Mouse (Mus musculus) C2C12 (cell line): Measurements from ENCODE around the gene Cmss1. TPM values are rescaled to one million over a fixed set of nuclear protein-coding genes. Genes with fewer than 3 reads are reported as not detected.

ENCODE experiments used
- H3K27me3 ChIP-seq: one replicate; pipeline ENCODE4 v1.6.1; 2011; ENCODE audit not compliant: control insufficient read depth, insufficient read depth, insufficient read length
- H3K36me3 ChIP-seq: one replicate; pipeline ENCODE4 v1.6.1; 2011; ENCODE audit not compliant: control insufficient read depth, insufficient read depth
- H3K4me3 ChIP-seq: one replicate; pipeline ENCODE4 v1.5.1; 2011; ENCODE audit warnings: mild to moderate bottlenecking, control low read depth; ENCODE audit not compliant: poor library complexity, insufficient read depth, severe bottlenecking
- H3K79me2 ChIP-seq: one replicate; pipeline ENCODE4 v1.6.1; 2011; ENCODE audit not compliant: control insufficient read depth, insufficient read depth
- H3K79me3 ChIP-seq: one replicate; pipeline ENCODE4 v1.6.1; 2011; ENCODE audit warnings: low read depth, control low read depth
- H3ac ChIP-seq: one replicate; pipeline ENCODE3; 2011; ENCODE audit warnings: low read depth; ENCODE audit not compliant: control insufficient read depth, insufficient read length
- CEBPB ChIP-seq: IDR thresholded peaks from one replicate; pipeline ENCODE4 v1.6.1; 2011; ENCODE audit warnings: low read depth, mild to moderate bottlenecking, control low read depth, moderate library complexity
- CTCF ChIP-seq: IDR thresholded peaks from one replicate; pipeline ENCODE4 v1.5.1; 2011; ENCODE audit not compliant: control insufficient read depth, insufficient read depth, insufficient read length
- FOSL1 ChIP-seq: IDR thresholded peaks from one replicate; pipeline ENCODE4 v1.8.0; 2011; ENCODE audit warnings: mild to moderate bottlenecking, low read length; ENCODE audit not compliant: poor library complexity, insufficient read depth, severe bottlenecking
- MAX ChIP-seq: IDR thresholded peaks from one replicate; pipeline ENCODE4 v1.6.1; 2011; ENCODE audit warnings: mild to moderate bottlenecking, control low read depth
- MYOD1 ChIP-seq: IDR thresholded peaks from one replicate; pipeline ENCODE4 v1.6.1; 2011; ENCODE audit warnings: low read depth; ENCODE audit not compliant: control insufficient read depth, insufficient read length
- MYOG ChIP-seq: IDR thresholded peaks from one replicate; pipeline ENCODE4 v1.6.1; 2011; ENCODE audit not compliant: control insufficient read depth, insufficient read length; ENCODE audit errors: extremely low read depth
- USF1 ChIP-seq: IDR thresholded peaks from one replicate; pipeline ENCODE4 v1.6.1; 2011; ENCODE audit warnings: low read depth, mild to moderate bottlenecking, control low read depth, moderate library complexity
- polyA plus RNA-seq: library from polyadenylated mRNA; unstranded; fragments of >200 nt; fragmentation: generic; extraction: Trizol; gene quantifications from one replicate; pipeline ENCODE4 v1.2.1, GENCODE M21; 2012; ENCODE audit warnings: missing spikeins

Cmss1 gene
- polyA plus RNA-seq, 1 experiment = 37.5 TPM

DNA sequence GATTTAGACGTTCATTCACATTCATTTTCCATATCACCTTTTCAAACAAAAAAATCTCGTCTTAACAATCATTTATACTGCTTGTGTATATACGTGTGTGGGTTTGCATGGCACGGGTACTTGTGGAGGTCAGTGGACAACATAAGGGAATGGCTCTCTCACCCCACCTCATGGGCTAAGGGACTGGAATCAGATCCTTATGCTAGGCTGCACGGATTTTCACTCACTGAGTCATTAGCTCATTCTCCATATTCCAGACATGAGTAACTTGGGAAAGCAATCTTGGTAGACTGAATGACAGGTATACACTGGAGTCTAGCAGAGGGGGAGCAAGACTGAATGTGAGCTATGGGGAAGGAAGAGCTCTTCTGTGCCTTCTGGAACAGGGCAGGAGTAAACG is 173.0 kb downstream of the Cmss1 start:
- no peaks in the 10 kb centered on the region for H3K27me3 ChIP-seq
- no peak for TF ChIP-seq FOSL1
- TF ChIP-seq MYOG = no peak
- no peak for TF ChIP-seq MAX
- TF ChIP-seq MYOD1 = no peak
- no peak for TF ChIP-seq CTCF
- TF ChIP-seq CEBPB = no peak
- TF ChIP-seq USF1 = no peak

DNA sequence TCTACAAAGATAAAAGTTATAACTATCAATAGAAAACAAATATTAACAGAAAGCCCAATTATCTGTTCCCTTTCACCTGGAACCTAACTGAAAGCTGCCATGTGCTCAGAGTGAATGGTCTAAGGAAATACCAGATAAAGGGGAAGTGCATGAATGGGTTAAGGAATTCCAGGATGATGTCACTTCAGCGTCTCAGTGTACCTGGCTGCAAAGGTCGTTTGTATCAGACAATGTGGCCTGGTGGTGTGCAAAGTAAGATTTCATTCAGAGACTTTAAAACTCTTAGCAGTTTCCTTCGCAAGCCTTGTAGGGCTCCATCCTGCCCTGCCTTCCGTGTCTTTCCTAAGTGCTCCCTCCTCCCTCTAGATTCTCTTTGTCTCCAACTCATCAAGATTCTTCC is 173.5 kb downstream of the Cmss1 start:
- TF ChIP-seq CEBPB (no peak), CTCF (no peak), USF1 (no peak), MYOD1 (no peak), MYOG (no peak), FOSL1 (no peak)
- no peaks in the 10 kb centered on the region for H3K79me2 ChIP-seq
- no peaks in the 10 kb centered on the region for H3K27me3 ChIP-seq
- no peaks in the 10 kb centered on the region for H3K36me3 ChIP-seq
- no peak overlapping the region for H3ac ChIP-seq
- no peak overlapping the region for H3K4me3 ChIP-seq
- H3K79me3 ChIP-seq = no peaks in the 10 kb centered on the region

More for the DNA sequence above, 173.0 kb downstream of the Cmss1 start:
- Histone ChIP-seq H3K79me2 (no peaks in the 10 kb centered on the region), H3K79me3 (no peaks in the 10 kb centered on the region), H3K4me3 (no peak overlapping the region), H3ac (no peak overlapping the region), H3K36me3 (no peaks in the 10 kb centered on the region)

DNA sequence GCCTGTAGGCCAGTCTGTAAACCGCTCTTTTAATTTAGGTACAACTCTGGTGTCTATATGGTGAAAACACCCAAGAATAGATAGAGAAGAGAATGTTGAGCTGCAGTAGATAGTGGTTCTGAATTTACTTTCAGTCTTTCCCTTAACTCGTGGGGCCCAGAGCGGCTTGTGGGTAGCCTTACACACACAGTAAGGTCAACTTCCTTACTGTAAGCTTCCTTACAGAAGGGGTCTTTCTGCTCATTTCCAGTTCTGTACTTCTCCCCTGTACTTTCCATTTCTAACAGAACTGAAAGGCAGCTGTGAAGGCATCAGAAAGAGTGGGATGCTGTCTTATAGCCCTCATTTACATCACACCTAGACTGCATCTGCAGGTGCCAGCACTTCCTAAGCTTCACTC is 175.4 kb downstream of the Cmss1 start:
- no peaks in the 10 kb centered on the region for H3K27me3 ChIP-seq
- no peaks in the 10 kb centered on the region for H3K79me2 ChIP-seq
- H3K79me3 ChIP-seq = no peaks in the 10 kb centered on the region
- H3ac ChIP-seq = no peak overlapping the region
- H3K4me3 ChIP-seq = no peak overlapping the region
- no peaks in the 10 kb centered on the region for H3K36me3 ChIP-seq
- TF ChIP-seq MAX = no peak
- TF ChIP-seq CTCF = no peak
- TF ChIP-seq CEBPB = no peak
- TF ChIP-seq USF1 = no peak
- TF ChIP-seq FOSL1 = no peak
- no peak for TF ChIP-seq MYOD1
- no peak for TF ChIP-seq MYOG

DNA sequence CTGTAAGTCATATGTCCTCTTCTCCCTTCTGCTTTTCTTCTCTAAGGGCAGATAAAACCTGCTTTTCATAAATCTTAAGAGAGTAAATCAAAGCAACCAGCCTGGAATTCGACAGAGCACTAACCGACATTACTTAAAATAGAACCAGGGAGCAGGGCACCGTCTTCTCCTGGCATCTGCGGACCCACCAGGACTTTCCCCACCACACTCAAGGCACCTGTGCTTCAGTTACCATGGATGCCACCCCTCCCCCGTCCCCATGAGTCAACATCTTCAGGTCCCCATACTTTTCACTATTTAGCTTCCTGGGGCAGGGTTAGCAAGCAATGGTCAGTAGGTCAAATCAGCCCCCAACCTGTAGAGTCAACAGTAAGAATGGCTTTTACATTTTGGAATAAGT is 177.7 kb downstream of the Cmss1 start:
- Histone ChIP-seq H3K36me3 (no peaks in the 10 kb centered on the region), H3K4me3 (no peak overlapping the region), H3ac (no peak overlapping the region), H3K79me3 (no peaks in the 10 kb centered on the region), H3K79me2 (no peaks in the 10 kb centered on the region), H3K27me3 (no peaks in the 10 kb centered on the region)
- TF ChIP-seq MAX (no peak), USF1 (no peak), CEBPB (no peak), CTCF (no peak), MYOD1 (no peak), MYOG (no peak), FOSL1 (no peak)

DNA sequence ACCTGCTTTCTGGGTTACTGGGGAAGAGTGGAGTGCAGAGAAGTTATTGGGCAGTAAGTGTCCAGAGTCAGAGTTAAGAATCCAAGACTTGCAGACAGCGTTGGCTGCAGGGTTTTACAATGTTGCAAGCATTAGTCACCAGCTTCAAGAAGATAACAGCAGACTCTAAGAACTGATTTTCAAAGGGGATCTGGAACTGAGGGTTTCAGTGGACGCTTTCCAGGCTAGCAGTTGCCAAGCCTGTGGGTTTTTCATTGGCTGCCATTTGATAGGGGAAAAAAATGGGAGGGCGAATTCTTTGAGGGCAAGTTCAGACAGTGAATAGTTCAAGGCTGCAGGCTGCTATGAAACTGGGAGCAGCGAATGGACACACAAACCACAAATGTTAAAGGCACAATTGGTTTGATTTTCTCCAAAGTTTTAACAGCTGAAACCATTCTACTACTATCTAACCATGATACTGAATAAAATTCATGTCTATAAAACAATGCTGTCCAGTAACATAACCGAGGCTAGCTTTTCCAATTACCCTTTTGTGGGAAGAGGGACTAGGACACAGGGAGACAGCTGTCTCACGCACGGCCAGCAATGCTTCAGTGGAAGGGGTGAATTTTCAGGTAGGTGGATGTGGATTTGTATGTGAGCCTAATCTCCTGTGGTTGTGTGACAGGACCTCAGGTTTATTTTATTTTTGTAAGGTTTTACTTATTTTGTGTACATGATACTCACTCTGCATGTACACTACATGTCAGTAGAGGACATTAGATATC is 179.0 kb downstream of the Cmss1 start:
- no peaks in the 10 kb centered on the region for H3K79me2 ChIP-seq
- H3K27me3 ChIP-seq = no peaks in the 10 kb centered on the region
- no peak overlapping the region for H3K4me3 ChIP-seq
- TF ChIP-seq MAX = peak; percentile 56
- peak; percentile 6 for TF ChIP-seq FOSL1
- TF ChIP-seq MYOG = no peak
- TF ChIP-seq CEBPB = peak; percentile 98
- no peak for TF ChIP-seq CTCF
- peak; percentile 64 for TF ChIP-seq MYOD1
- no peak for TF ChIP-seq USF1
- no peak overlapping the region for H3ac ChIP-seq
- no peaks in the 10 kb centered on the region for H3K36me3 ChIP-seq
- H3K79me3 ChIP-seq = no peaks in the 10 kb centered on the region

DNA sequence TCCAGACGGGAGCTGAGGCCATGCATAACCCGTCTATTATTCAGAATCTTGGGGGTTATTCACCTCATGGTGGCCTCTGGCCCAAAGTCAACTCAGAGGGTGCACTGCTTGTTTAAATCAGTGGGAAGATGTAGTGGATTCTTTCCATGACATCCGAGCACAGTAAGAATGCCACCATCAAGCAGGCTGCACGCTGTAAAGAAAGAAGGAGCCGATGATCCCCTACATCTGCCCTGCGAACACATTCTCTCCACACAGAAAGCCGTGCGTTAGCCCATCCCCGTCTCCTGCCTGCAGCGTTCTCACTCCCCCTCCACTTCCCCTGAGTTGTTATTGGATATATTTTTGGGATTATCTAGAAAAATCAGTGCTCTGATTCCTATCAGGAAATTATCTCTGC is 180.0 kb downstream of the Cmss1 start:
- Histone ChIP-seq H3K36me3 (no peaks in the 10 kb centered on the region), H3K79me2 (no peaks in the 10 kb centered on the region), H3ac (no peak overlapping the region), H3K4me3 (no peak overlapping the region), H3K27me3 (no peaks in the 10 kb centered on the region), H3K79me3 (no peaks in the 10 kb centered on the region)
- TF ChIP-seq CEBPB (no peak), MYOG (no peak), USF1 (no peak), CTCF (no peak), MAX (no peak), MYOD1 (no peak), FOSL1 (no peak)
